Mouse (Mus musculus): ENCODE data around the gene Nanos1.

Gene Nanos1

DNA sequence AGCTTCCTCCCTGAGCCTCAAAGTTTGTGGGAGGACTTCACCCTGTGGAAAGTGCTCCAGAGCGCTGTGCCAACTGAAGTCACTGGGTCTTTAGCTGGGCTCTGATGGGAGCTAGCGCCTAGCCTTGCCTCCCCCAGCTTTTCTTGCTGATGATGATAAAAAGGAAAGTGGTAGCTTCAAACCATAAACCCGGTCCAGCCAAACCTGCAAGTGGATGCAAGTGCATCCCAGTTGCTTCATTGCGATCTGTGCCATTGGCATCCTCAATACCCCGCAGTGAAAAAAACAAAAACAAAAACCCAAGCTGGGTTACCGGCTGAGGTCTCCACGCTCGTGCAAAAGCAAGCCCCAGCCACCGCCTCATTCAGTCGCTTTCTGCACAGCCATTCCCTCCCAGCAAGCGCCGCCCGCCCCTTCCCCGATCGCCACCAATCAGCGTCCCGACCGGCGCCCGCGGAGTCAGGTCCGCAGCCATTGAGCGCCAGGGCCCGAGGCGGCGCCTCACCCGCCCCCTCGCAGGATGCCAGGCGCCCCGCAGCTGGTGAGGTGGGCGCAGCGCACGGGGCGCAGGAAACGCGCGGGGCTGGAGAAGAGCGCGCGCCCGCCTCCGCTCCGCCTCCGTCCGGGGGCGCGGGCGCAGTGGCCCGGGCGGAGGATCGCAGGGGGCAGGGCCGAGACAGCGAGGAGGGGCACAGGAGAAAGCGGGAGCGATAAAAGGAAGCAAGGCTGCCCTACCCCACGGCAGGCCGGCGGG, at the start of gene Nanos1:
TSS of gene Nanos1 (plus strand) at position 550 of the 754 bp plus-strand sequence.
- DNase-seq: peak; percentile 91

DNA sequence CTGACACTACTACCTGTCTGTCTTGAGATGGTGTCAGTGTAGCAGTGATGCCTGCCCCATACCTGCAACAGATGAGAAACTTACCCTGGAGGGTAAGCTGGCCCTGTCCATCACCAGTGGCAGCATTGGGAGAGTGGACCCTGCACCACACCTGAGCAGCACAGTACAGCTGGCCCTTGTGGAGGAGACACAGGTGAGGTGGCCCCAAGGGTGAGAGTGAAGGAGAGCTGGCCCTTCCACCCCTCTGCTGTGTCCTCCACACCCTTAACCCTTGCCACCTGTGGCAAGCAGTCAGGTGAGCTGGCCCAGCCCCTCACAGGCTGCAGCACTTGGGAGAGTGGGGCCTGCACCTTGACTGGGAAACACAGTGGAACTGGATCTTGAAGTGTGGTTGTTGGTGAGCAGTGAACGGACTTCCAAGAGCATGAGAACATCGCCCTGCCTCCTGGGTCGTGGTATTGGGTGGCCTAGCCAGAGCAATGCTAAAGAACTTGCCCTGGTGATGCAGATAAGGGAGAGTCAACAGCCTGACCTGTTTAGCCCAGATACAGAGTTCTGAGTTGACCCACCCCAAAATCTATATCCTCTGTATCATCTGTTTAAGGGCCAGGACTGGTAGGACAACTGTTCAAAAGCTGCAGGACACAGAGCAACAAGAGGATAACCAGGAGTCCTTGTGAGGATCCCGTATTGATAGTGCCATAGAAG, 46.4 kb upstream of the Nanos1 start:
- DNase-seq: peak; percentile 51

DNA sequence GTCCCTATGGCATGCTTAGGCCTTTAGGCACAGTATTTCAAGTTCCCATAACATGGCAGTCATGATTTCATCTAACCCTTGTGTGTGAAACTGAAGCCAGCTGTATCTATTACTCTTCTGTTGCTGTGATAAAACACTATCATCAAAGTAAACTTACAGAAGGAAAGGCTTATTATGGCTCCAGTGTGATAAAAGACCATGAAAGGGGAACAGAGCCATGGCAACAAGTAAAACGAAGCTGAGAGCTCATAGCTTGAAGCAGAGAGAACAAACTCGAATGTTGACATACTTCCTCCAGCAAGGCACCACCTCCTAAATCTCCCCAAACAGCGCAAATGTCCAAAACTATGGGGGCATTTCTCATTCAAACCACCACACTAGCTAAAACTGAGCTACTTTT, 45.6 kb upstream of the Nanos1 start:
- no peak for DNase-seq

DNA sequence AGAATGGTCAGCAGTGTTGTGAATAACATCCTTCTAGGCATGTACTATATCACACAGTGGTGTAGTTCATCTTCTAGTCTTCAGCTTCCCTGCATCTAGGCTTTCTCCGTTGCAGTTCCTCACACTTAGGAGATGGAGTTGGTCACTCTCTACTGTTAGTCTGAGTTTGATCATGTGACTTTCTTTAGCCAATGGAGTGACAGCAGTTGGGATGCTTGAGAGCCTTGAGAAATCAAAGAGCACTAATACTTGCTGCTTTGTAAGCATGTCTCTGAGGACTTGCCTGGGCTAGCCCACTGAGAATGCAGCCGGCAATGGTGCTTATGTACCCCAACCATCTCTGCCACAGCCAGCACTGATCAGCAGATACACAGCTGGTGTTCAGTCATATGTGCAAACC, 43.2 kb upstream of the Nanos1 start:
- DNase-seq: no peak

DNA sequence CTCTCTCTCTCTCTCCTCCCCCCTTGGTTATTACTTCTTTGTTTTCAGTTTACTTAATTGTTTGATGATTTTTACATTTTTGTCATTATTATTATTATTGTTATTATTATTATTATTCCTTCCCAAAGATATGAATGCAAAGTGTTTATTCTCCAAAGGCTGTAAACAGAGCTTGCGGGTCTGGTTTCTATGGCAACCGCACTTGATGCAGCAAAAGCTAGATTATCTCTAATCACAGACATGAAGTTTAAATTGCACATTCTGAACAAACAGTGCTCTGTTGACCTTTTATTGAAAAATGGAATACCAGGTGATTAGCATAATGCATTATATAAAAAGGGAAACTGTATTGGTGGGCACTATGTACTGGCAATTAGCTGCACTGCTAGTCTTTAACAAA, 39.4 kb upstream of the Nanos1 start:
- no peak for DNase-seq

DNA sequence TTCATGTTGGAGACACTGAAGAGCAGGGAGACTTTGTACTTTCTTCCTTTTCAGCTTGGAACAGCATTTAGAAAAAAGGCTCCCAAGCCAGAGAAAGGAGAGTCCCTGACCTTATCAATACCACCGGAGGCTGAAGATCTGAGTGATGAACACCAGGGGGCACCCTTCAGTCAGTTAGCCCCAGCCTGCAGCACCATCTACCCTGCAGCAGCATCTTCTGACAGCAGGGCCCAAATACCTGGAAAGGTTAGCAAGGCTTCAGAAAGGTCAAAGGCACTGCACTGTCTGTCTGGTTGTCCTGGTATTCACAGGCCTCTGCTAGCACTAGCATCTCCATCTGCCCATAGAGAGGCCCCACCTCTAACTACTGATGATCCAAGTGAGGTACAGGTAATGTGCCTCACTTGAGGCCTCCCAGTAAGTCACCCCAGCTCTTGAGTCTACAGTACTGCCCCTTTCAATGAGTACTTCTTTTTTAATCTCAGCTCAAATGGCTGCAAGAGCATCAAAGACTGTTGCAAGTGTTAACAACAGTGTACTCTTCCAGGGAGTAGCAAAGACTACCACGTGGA, 25.4 kb upstream of the Nanos1 start:
- DNase-seq: peak; percentile 64

DNA sequence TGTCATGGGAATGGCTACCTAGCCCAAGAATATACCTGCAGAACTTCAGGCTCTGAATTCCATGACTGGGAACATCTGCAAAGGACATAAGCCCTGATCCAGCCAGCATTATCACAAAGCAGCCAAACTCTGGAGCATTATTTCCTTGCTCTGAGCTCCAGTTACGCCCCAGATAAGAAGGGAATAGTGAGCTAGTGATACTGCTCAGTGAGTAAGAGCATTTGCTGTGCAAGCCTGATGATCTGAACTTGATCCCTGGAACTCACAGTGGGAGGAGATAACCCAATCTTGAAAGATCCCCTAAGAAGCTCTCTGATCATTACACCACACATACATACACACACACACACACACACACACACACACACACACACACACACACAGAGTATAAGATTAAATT, 24.5 kb upstream of the Nanos1 start:
- no peak for DNase-seq

DNA sequence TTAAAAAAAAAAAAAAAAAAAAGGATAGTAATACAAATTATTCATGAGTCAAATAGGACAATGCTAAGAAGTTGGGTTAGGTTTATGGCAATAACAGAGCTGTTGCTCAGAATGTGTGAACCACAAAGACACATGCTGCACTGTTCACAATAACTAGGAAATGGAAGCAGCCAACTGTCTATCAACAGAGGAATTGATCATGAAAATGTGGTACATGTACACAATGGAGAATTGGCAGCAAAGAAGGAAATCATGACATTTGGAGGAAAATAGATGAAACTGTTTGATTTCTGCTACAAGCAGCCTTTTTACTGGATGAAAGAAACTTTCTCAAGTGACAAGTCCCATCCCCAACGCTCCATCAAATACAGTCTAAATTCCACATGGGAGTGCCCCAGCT, 23.8 kb upstream of the Nanos1 start:
- no peak for DNase-seq

DNA sequence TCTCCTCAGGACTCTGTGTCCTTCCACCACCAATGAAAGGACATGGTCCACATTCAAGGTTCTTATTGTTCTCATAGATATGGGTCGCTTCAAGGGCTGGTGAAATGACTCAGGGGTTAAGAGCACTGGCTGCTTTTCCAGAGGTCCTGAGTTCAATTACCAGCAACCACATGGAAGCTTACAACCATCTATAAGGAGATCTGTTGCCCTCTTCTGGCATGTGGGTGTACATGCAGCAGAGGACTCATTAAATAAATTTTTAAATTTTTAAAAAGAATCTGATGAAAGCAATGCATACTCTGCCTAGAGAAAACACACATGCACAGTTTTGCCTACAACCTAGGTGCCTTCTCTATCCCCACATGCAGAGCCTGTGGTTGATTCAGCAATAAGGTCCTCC, 15.2 kb upstream of the Nanos1 start:
- DNase-seq: no peak

DNA sequence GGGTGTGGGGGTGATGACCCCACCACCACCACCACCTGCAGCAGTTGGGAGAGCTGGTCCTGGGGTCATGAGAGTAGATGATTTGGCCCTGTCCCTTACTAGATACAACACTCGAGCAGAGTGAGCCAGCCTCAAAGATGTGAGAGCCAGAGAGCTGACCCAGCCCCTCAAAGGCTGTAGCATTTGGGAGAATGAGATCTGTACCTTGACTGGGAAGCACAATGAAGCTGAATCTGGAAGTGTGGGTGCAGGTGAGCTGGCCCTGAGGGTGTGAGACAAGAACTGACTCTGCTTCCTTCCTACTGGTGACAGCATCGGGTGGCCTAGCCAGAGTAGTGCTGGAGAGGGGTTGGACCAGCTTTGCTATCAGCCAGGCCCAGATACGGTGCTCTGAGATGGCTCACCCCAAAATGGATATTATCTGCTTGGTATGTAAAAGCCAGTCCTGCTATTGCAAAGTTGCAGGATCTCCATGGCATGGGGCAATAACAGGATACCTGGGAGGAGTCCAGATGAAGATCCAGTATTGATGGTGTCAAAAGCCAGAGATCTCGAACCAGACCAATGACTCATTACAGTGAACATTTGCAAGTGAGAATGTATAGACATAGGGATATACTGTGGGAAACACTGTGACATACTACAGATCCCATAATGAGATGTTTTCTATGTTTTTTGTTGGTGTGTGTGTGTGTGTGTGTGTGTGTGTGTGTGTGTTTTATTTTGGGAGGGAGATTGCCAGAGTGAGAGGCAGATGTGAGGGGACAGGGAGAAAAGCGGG, 11.8 kb upstream of the Nanos1 start:
- DNase-seq: peak; percentile 72

DNA sequence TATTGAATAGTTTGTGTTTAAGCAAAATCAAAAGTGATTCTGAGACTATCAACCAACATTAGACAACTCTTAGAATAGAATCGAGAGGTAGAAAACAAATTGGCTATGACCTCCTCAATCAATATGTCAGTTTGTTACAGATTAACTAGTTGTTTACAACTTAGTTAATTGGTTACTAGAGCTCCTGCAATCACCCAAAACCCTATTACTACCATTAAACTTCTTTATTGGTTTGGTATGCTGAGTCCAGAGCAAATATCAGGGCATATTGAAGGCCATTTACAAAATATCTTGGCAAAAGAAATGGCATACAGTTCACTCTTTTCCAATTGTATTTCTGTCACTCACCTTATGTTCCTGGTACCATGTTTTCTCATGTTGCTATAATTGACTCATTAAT, 8.0 kb upstream of the Nanos1 start:
- no peak for DNase-seq

DNA sequence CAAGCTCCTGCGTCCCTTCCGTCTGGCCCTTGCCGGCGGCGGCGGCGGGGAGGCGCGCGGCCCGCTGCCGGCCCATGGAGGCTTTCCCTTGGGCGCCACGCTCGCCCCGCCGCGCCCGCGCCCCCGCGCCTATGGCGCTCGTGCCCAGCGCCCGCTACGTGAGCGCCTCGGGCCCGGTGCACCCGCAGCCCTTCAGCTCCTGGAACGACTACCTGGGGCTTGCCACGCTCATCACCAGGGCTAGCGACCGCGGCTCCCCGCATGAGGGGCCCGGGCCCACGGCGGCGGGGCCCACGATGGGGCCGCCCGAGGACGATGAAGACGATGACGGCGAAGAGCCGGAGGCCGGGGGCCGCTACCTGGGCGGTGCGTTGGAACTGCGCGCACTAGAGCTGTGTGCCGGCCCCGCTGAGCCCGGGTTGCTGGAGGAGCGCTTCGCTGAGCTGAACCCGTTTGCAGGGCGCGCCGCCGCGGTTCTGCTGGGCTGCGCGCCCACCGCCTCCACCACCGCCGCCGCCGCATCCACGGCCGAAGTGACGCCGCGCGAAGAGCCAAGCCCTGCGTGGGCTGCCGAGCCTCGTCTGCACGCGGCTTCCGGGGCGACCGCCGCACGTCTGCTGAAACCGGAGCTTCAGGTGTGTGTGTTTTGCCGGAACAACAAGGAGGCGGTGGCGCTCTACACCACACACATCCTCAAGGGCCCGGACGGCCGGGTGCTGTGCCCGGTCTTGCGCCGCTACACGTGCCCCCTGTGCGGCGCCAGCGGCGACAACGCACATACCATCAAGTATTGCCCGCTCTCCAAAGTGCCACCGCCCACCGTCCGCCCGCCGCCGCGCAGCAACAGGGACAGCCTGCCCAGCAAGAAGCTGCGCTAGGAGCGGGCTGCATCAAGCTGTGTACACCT, 658 bp downstream of the Nanos1 start:
- DNase-seq: peak; percentile 59

DNA sequence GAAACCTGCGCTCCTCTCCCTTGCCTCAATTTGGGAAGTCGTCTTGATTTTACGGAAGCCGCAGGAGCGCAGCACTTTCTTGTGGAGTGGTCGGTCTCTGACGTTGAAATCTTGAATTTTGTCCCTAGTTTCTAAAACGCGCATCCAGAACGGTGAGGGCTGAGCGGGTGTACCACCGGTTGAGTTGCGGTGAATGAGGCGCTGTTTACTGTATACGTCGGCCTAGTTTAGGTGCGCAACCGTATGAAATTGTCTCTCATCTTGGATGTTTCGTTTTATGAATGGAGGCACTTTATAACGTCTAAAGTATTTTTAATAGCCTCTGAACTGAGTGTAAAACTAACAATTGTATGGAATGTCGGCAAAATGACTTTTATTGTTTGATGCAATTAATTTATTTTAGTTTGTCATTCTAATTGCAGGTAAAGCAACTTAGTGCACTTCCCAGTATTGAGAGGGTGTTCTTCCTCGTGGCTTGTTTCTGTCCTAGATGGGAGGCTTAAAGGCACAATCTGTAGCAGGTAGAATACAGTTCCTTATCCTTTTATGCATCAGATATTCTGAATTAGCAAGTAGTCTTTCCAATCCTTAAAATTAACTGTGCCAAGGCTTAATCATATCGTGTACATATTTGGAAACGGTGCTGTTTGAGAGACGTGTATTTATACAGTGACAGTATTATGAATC, 1.5 kb downstream of the Nanos1 start:
- DNase-seq: no peak

DNA sequence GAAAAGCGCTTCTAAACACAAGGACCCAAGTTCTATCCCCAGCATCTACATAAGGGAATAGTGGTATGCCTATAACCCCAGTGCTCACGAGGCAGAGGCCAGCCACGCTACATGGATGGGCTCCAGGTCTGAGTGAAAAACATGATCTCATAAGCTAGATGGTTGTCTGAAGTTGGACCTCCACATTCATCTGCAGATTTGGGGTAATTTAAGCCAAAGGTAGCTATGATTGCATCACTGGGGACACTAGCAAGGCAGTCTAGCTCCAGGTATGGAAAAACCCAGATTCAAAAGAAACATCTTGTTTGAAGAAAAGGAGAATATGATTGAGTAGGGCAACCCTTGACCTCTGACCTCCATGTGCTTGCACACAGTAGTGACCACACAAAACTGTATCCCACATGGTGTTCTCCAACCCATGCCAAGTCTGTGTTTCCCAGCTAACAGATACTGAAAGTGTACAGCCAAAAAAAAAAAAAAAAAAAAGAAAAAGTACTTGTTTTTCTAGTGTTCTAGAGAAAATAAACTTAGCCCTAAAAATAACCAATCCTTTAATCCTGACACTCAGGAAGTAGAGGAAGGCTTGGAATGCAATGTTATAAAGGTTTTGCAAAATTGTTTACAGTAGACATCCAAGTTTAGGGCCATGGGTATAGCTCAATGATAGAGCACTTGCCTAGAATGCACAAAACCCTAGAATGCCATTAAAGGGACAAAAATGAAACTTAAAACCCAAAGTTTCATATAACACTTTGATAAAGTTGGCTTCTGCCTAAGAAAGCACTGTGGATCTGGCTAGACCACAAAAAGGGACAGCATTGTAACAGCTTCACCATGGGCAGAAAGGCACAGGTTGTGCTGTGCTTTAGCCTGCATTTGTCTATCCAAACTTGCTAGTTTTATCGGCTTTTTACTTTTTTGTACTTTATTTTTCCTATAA, 3.4 kb downstream of the Nanos1 start:
- DNase-seq: no peak

DNA sequence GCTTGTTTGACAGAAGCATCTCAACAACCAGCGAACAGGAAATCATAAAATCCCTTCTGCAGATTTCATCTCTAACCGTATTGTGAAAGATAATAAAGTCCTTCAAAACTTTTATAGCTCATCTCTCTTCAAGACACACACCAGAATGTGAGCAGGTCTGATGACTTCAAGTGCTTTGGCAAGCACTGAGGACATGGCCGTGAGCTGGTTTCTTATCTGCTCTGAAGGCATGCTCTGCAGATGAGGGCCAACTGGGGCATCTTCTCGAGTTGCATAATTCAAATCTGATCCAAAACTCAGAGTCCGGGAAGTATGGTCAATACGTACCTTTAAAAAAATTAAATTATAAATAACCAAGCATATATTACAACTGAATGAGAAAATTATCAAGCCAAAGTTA, 17.6 kb downstream of the Nanos1 start:
- no peak for DNase-seq

DNA sequence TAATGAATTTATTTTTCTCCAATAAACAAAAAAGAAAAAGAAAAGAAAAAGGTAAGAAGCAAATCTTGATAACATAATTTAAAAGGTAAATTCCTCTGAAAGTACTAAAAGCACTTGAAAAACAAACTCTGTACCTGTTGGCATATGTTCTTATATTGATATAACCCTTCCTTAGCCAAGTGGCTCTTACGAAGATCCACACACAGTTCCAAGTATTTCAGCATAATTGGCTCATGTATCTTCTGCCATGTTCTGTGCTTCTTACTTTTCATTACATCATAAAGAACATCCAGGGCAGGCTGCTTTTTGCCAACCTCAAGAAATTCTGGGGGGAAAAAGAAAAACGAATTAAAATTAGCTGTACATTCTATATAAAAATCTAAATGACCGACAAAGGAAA, 26.2 kb downstream of the Nanos1 start:
- DNase-seq: no peak

DNA sequence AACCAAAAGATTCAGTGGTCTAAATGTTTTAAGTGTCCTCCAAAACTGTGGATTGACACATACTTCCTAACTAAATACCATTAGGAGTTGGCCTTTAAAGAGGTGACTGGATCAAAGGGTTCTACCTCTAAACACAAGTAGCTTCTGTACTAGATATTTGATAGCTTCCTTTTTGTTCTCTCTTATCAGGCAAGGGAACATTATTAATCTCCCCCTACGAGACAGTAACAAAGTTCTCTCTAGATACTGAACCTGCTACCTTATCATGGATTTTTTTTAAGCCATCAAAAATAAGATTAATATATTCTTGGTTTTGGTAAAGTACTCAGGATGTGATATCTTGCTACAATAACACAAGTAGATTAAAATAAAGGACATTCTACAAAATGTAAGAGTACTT, 28.9 kb downstream of the Nanos1 start:
- no peak for DNase-seq

DNA sequence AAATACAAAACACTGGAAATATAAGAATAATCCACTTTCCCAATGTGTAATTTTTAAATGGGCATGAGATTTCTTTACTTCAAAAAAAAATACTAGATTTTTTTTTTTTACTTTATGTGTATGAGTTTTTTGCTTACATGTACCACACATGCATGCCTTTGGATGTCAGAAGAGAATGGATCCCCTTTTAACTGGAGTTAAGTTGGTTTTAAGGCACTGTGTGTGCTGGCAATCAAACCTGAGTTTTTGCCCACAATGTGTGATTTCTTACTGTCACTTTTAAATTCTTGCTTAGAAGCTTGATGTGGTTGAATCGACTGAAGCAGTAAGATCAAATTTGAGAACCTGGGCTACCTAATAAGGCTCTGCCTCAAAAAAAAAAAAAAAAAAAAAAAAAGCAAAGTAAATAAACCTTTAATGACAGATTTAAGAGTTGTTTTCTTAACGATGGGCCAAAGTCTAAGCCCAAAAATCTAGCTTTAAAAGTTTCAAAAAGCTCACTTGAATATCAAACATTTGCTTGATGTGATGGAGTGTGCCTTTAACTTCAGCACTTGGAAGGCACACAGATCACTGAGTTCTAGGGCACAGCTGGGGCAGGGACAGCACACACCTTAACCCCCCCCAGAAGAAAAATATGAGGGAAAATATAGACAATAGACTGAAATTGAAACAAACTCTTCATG, 31.8 kb downstream of the Nanos1 start:
- DNase-seq: no peak

DNA sequence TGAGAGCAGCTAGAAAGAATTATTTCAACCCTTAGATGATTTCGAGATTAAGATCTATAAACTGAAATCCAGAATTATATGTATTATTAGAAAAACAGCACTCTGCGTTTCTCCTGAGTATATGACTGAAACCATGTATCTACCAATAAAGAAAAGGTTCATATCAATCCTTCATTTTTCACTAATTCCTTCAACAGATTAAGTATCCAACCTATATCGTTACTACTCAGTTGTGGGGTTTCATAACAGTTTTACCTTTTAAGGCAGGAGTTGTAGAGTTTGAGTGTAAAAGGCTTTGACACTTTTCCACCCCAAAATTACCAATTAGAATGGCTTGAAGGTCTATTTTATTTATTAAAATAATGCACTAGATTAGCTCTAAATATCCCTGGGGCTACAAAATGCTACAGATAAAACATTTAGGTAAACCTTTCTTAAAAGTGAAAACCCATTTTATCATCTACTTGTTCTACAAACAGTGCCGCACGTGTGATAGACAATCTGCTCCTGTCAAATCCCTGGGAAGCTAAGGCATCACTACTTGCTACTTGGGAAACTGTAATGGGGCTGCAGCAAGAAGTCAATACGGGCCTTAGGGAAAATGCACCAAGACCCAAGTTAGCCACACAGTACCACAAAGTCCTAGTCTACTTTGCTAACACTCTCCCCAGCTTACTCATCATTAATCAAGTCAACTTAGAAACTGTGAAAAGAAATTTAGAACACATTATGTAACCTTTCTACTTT, 32.6 kb downstream of the Nanos1 start:
- no peak for DNase-seq

Measured in liver (tissue).